Mouse (Mus musculus): Measurements from ENCODE around the gene Gm813.

- TF ChIP-seq POLR2A (IDR thresholded peaks at IDR 0.05; ENCODE audit: insufficient read depth, low read depth, low read length): no peak
- no peak for TF ChIP-seq CTCF (IDR thresholded peaks at IDR 0.05)
- no peak for TF ChIP-seq EP300 (IDR thresholded peaks at IDR 0.05; ENCODE audit: insufficient read depth, low read depth, low read length)
Observed at GRCm38 (mm10) chr16:58604680-58605079, 12.1 kb downstream of the Gm813 start.
